Mouse (Mus musculus): Measurements from ENCODE around the gene Sesn3.

- TF ChIP-seq CTCF (IDR thresholded peaks at IDR 0.05; ENCODE audit: low read depth) (no peak), EP300 (IDR thresholded peaks at IDR 0.05; ENCODE audit: low read depth) (no peak)
Observed at GRCm38 (mm10) chr9:14354852-14355251, 80.0 kb downstream of the Sesn3 start.
